ENCODE assay signal across 20 mouse cellular contexts in genomic region chr9:67766948-67767347, GRCm38 (mm10). TPM values are rescaled to one million over a fixed set of nuclear protein-coding genes. Genes with fewer than 3 reads are reported as not detected.
DNase-seq lines count a peak whose midpoint lies in the region; ATAC-seq and TF ChIP-seq lines count a peak whose summit lies in the region.
"Had no signal": no experiment of that assay in that cellular context is flagged by ENCODE, and none has a peak within 500 bp of the region (broad histone marks: within the 10 kb centered on the region; RNA-seq: fewer than 3 reads in every experiment).

No protein-coding gene starts in this region.

- peak; percentile 95 for DNase-seq in heart, adult 11 months
- no peak for DNase-seq in heart, adult 8-10 months (ENCODE audit: low spot score)
- peak; percentile 68 for DNase-seq in ES-E14 (ENCODE audit: low read depth, low spot score)
- peak; percentile 11 to 15 for DNase-seq in heart, adult 9 months (ENCODE audit: low spot score in 2 of 2)
- DNase-seq in heart, postnatal 0 days (ENCODE audit: low spot score) = peak; percentile 16
- DNase-seq in layer of hippocampus, adult 18-20 months (ENCODE audit: low spot score in 2 of 2) = no peak
- DNase-seq in B cell, adult 2 months = no peak
- no peak for DNase-seq in cerebellum, postnatal 4 days (ENCODE audit: low spot score in 2 of 2)
- DNase-seq: cerebellum, adult 11 months; cerebellum, postnatal 14 days; retina, postnatal 1 day; thymus, postnatal 4 days had no signal

- H3K4me3 ChIP-seq in ES-E14 (ENCODE audit: insufficient read depth in 1 of 2, low read depth in 1 of 2, low read length in 2 of 2, poor library complexity in 1 of 2, severe bottlenecking in 1 of 2) = 0 out of 4 replicates have a peak overlapping the region, but pooled peaks of 1 of the 2 experiments have one; percentile 13
- no peak overlapping the region for H3K4me3 ChIP-seq in heart, postnatal 0 days (ENCODE audit: low read depth, low read length)
- H3K4me3 ChIP-seq: embryonic facial prominence, embryonic 13.5 days; kidney, embryonic 15.5 days; limb, embryonic 10.5 days; liver, embryonic 12.5 days; midbrain, embryonic 15.5 days had no signal

- no peaks in the 10 kb centered on the region for H3K9me3 ChIP-seq in ES-E14 (ENCODE audit: control insufficient read depth, insufficient read depth, low read depth, low read length)
- no peaks in the 10 kb centered on the region; the same call in 1 of the 2 replicates for H3K9me3 ChIP-seq in heart, postnatal 0 days (replicated peaks; ENCODE audit: control insufficient read depth, low read length)
- H3K9me3 ChIP-seq: embryonic facial prominence, embryonic 13.5 days; kidney, embryonic 15.5 days; limb, embryonic 10.5 days; midbrain, embryonic 15.5 days had no signal

- H3K27ac ChIP-seq in ES-E14 (ENCODE audit: insufficient read depth, low read depth, low read length, poor library complexity, severe bottlenecking) = no peak overlapping the region
- peak overlapping the region; percentile 81 for H3K27ac ChIP-seq in heart, postnatal 0 days (ENCODE audit: low read depth)
- H3K27ac ChIP-seq: embryonic facial prominence, embryonic 13.5 days; kidney, embryonic 15.5 days; limb, embryonic 10.5 days; liver, embryonic 12.5 days; midbrain, embryonic 15.5 days had no signal

- TF ChIP-seq CTCF in heart, postnatal 0 days (IDR thresholded peaks at IDR 0.05; ENCODE audit: low read depth) = no peak

- TF ChIP-seq EP300 in heart, postnatal 0 days (IDR thresholded peaks at IDR 0.05; ENCODE audit: low read depth) = no peak

- WGBS in heart, postnatal 0 days = 45% methylated on average over 3 of the region's 3 CpGs

- 0 out of 4 replicates have a peak, but pooled peaks cover 0 to 2% of the 10 kb centered on the region in 2 experiments for H3K4me1 ChIP-seq in ES-E14 (ENCODE audit: control insufficient read depth in 2 of 2, insufficient read depth in 2 of 2, low read length in 2 of 2, poor library complexity in 1 of 2)
- peaks cover 15% of the 10 kb centered on the region; the same call in 1 of the 2 replicates for H3K4me1 ChIP-seq in heart, postnatal 0 days (ENCODE audit: control insufficient read depth, insufficient read depth)
- H3K4me1 ChIP-seq: embryonic facial prominence, embryonic 13.5 days; kidney, embryonic 15.5 days; liver, embryonic 12.5 days; midbrain, embryonic 15.5 days had no signal

- no peaks in the 10 kb centered on the region for H3K36me3 ChIP-seq in ES-E14 (ENCODE audit: control insufficient read depth, insufficient read depth, low read length, poor library complexity, severe bottlenecking)
- H3K36me3 ChIP-seq in heart, postnatal 0 days (replicated peaks; ENCODE audit: control insufficient read depth, insufficient read depth, low read length) = no peaks in the 10 kb centered on the region
- H3K36me3 ChIP-seq: embryonic facial prominence, embryonic 13.5 days; kidney, embryonic 15.5 days; limb, embryonic 10.5 days; liver, embryonic 12.5 days; midbrain, embryonic 15.5 days had no signal

- H3K27me3 ChIP-seq in heart, postnatal 0 days (ENCODE audit: control insufficient read depth, insufficient read depth, low read length) = no peaks in the 10 kb centered on the region
- H3K27me3 ChIP-seq: midbrain, embryonic 15.5 days had no signal

- in situ Hi-C loops in ES-E14 (cut with MboI; ENCODE audit: low sequenced_read_pairs in 2 of 2, unreplicated experiment in 2 of 2) = no loop called here

- no peak overlapping the region for H3K9ac ChIP-seq in ES-E14 (ENCODE audit: insufficient read depth, low read depth, low read length, poor library complexity, severe bottlenecking)
- H3K9ac ChIP-seq in heart, postnatal 0 days (replicated peaks; ENCODE audit: low read depth, low read length) = no peak overlapping the region
- H3K9ac ChIP-seq: embryonic facial prominence, embryonic 13.5 days; kidney, embryonic 15.5 days; liver, embryonic 12.5 days; midbrain, embryonic 15.5 days had no signal

- peak; percentile 56; the same call in 1 of the 2 replicates for ATAC-seq in heart, postnatal 0 days (ENCODE audit: insufficient read depth, low read depth)
- ATAC-seq: liver, embryonic 12.5 days; lung, postnatal 0 days; midbrain, embryonic 15.5 days had no signal

- no peak overlapping the region for H3K4me2 ChIP-seq in heart, postnatal 0 days (ENCODE audit: low read depth, low read length)
- H3K4me2 ChIP-seq: embryonic facial prominence, embryonic 13.5 days; kidney, embryonic 15.5 days; liver, embryonic 12.5 days; midbrain, embryonic 15.5 days had no signal

TF ChIP-seq in ES-E14, 5 proteins besides CTCF, POLR2A, EP300 and RAD21:
- 0 out of 2 replicates have a peak, but pooled peaks have one; percentile 48 for TF ChIP-seq CHD2 (IDR thresholded peaks at IDR 0.05; ENCODE audit: low read depth, low read length)
- no peak for TF ChIP-seq HCFC1 (IDR thresholded peaks at IDR 0.05; ENCODE audit: borderline replicate concordance, insufficient read depth, low read length)

RNA-seq across cellular contexts. Expression of gene C2cd4b, which starts 7.7 kb away (rescaled TPM):
- 1 to 10 TPM in 2 of 4 experiments, under 1 TPM in 2; 0.66 to 1.5 (median 1.1) TPM for total RNA-seq in heart, adult 8-10 months (2022)
- total RNA-seq in ES-E14 (2012; rRNA removed) = 1.1 and 1.3 TPM in 2 replicates
- total RNA-seq in heart, postnatal 0 days (2014; rRNA removed; ENCODE audit: low replicate concordance) = 4.1 and 15.8 TPM in 2 replicates
- 3.7 and 3.8 TPM in 2 replicates for polyA plus RNA-seq in heart, postnatal 0 days (2015; fragmentation: Nextera tagmentation; extraction: Ambion mirVana)
- total RNA-seq in layer of hippocampus, adult 18-20 months (2021) = 1 to 10 TPM; 6.6 to 6.7 TPM
- total RNA-seq: gastrocnemius, adult 8-10 months; megakaryocyte, adult 5-6 weeks had no signal

Comparison
In these comparisons a context has a peak if more than half of its experiments do, and no peak if none do; other contexts are left out.
1. DNase-seq: peak in heart, adult 11 months (single experiment), ES-E14 (single experiment), heart, adult 9 months (2 of 2) and heart, postnatal 0 days (single experiment); none in heart, adult 8-10 months (single experiment), layer of hippocampus, adult 18-20 months (0 of 2), B cell, adult 2 months (0 of 2) and cerebellum, postnatal 4 days (0 of 2).